Mouse (Mus musculus): ENCODE measurements at regions not wholly inside any gene's neighbourhood (a gene's known extent, or its start where the extent isn't known, plus 50 kb on each side); places are given as distances from the start of the nearest gene placed in this dataset.
A peak's percentile ranks its signal among the peaks of the same experiment; 100 is the strongest.

DNA sequence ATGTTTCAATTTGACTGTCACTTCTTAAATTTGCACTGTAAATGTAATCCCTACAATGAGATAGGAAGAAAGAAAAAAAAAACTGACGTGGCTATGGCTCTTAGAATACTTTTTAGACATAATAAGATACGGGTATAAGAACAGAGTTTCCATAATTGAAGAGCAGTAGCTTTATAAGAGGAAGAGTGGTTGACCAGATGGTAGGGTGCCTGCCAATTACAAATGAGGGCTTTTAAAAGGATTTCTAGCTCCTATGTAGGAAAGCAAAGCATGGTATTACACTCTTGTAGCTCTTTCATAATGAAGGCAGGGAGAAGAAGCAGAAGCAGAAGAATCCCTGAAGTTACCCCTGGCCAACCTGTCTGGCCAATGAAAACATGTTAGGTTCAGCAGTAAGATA, 239.7 kb upstream of the Car10 start:
- H3K9ac ChIP-seq (ENCODE audit: low read depth, poor library complexity, severe bottlenecking): no peak overlapping the region
- H3K4me1 ChIP-seq (ENCODE audit: control insufficient read depth, insufficient read depth, low read length): no peaks in the 10 kb centered on the region
- no peak overlapping the region for H3K27ac ChIP-seq (ENCODE audit: insufficient read depth, low read length)
- no peaks in the 10 kb centered on the region for H3K36me3 ChIP-seq (ENCODE audit: control insufficient read depth, insufficient read depth, low read length, poor library complexity, severe bottlenecking)
- no peaks in the 10 kb centered on the region for H3K27me3 ChIP-seq (ENCODE audit: control insufficient read depth, insufficient read depth, low read length, poor library complexity, severe bottlenecking)
- TF ChIP-seq POLR2A (IDR thresholded peaks at IDR 0.05; ENCODE audit: insufficient read depth, low read length): no peak
- TF ChIP-seq CTCF (IDR thresholded peaks at IDR 0.05; ENCODE audit: low read depth, low read length): no peak
- TF ChIP-seq EP300 (IDR thresholded peaks at IDR 0.05; ENCODE audit: insufficient read depth, low read depth, low read length): no peak
- 0 out of 2 replicates have a peak, but pooled peaks cover 2% of the 10 kb centered on the region for H3K9me3 ChIP-seq (replicated peaks; ENCODE audit: control insufficient read depth, insufficient read depth, low read length, poor library complexity, severe bottlenecking)
- H3K4me3 ChIP-seq (ENCODE audit: low read depth, low read length): no peak overlapping the region

DNA sequence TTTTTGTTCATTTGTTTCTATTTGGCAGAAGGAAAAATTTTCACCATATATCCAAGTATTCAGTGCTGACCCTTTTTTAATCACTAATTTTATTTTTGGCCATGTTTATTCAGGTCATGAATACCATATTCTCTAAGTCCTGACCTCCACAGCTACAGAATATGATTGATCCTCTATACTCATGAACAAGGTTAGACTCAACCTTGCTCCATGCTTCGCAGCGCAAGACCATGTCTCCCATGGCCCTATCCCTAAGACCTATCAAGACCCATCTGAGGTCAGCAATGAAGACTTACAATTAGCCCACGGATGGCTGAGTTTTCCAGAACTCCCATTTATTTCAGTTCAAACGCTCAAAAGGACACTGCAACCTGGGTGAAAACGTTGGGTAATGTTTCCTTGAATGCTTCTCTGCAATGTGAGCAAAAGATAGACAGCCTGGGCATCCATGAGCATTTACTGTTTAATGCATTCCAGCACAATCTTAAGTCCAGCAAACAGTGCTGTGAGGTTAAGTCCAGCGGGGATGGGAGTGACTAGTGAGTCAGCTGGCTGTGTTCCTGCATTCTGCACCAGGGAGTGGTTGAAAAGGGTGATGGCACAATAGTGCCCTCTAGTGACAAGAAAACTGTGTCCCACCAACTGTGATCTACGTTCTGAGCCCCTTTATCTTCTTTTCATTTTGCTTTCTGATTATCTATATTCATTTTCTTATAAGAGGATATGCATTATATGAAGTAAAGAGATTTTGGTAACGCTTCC, 208.0 kb upstream of the Car10 start:
- Histone ChIP-seq H3K9me3 (replicated peaks; ENCODE audit: control insufficient read depth, insufficient read depth, low read length, poor library complexity, severe bottlenecking) (no peaks in the 10 kb centered on the region), H3K9ac (ENCODE audit: low read depth, poor library complexity, severe bottlenecking) (no peak overlapping the region), H3K27ac (ENCODE audit: insufficient read depth, low read length) (no peak overlapping the region), H3K27me3 (ENCODE audit: control insufficient read depth, insufficient read depth, low read length, poor library complexity, severe bottlenecking) (no peaks in the 10 kb centered on the region), H3K4me1 (ENCODE audit: control insufficient read depth, insufficient read depth, low read length) (no peaks in the 10 kb centered on the region), H3K4me3 (ENCODE audit: low read depth, low read length) (no peak overlapping the region), H3K36me3 (ENCODE audit: control insufficient read depth, insufficient read depth, low read length, poor library complexity, severe bottlenecking) (no peaks in the 10 kb centered on the region)
- TF ChIP-seq EP300 (IDR thresholded peaks at IDR 0.05; ENCODE audit: insufficient read depth, low read depth, low read length) (no peak), CTCF (IDR thresholded peaks at IDR 0.05; ENCODE audit: low read depth, low read length) (peak; percentile 54), POLR2A (IDR thresholded peaks at IDR 0.05; ENCODE audit: insufficient read depth, low read length) (no peak)

- Histone ChIP-seq H3K9me3 (replicated peaks; ENCODE audit: control insufficient read depth, insufficient read depth, low read length, poor library complexity, severe bottlenecking) (no peaks in the 10 kb centered on the region), H3K9ac (ENCODE audit: low read depth, poor library complexity, severe bottlenecking) (no peak overlapping the region), H3K27ac (ENCODE audit: insufficient read depth, low read length) (no peak overlapping the region), H3K4me3 (ENCODE audit: low read depth, low read length) (no peak overlapping the region), H3K27me3 (ENCODE audit: control insufficient read depth, insufficient read depth, low read length, poor library complexity, severe bottlenecking) (peaks cover 2% of the 10 kb centered on the region; the same call in 1 of the 2 replicates), H3K36me3 (ENCODE audit: control insufficient read depth, insufficient read depth, low read length, poor library complexity, severe bottlenecking) (no peaks in the 10 kb centered on the region), H3K4me1 (ENCODE audit: control insufficient read depth, insufficient read depth, low read length) (no peaks in the 10 kb centered on the region)
- TF ChIP-seq CTCF (IDR thresholded peaks at IDR 0.05; ENCODE audit: low read depth, low read length) (no peak), POLR2A (IDR thresholded peaks at IDR 0.05; ENCODE audit: insufficient read depth, low read length) (no peak), EP300 (IDR thresholded peaks at IDR 0.05; ENCODE audit: insufficient read depth, low read depth, low read length) (no peak)
Measured at GRCm38 (mm10) chr11:92899296-92899695, 198.5 kb upstream of the Car10 start.
